In the genomic region with DNA sequence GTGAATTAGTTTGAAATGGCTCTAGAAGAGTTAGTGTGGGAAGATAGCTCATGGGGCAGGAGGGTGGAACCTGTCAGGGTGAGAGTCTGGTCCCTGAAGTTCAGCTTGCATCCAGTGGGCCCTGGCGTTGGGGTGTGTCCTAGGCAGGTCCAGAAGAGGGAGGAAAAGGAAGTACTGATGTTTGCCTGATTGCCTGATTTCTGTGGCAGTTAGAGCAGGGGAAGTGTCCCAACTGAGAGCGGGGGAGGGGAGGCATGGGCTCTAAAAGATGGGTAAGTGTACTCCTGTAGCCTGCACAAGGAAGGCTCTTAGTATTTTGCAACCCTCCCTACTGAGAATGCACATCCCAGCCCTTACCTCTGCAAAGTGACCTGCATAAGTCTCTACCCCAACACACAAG, we compare ENCODE assay signal across 11 mouse cellular contexts. TPM values are rescaled to one million over a fixed set of nuclear protein-coding genes. Genes with fewer than 3 reads are reported as not detected.
DNase-seq lines count a peak whose midpoint lies in the region; ATAC-seq and TF ChIP-seq lines count a peak whose summit lies in the region.
"Had no signal": no experiment of that assay in that cellular context is flagged by ENCODE, and none has a peak within 500 bp of the region (broad histone marks: within the 10 kb centered on the region; RNA-seq: fewer than 3 reads in every experiment).

No protein-coding gene starts in this region.

- H3K4me2 ChIP-seq in forebrain, embryonic 11.5 days (ENCODE audit: low read depth, low read length, severe bottlenecking): no peak overlapping the region
- H3K4me2 ChIP-seq in forebrain, embryonic 12.5 days: no peak overlapping the region

- no peaks in the 10 kb centered on the region for H3K9me3 ChIP-seq in forebrain, embryonic 11.5 days (ENCODE audit: control insufficient read depth, low read length)
- H3K9me3 ChIP-seq in forebrain, embryonic 12.5 days: no peaks in the 10 kb centered on the region

- intact Hi-C loops in heart, adult 2 months (cut with DNase I): loop anchor here (2.0 kb wide), 1 partner anchor 21 kb away; no protein-coding TSS in a partner anchor
- intact Hi-C loops in heart, postnatal 25 days (cut with DNase I): no loop called here

- peaks cover 2% of the 10 kb centered on the region for H3K79me2 ChIP-seq in heart, adult 2 months (replicated peaks; ENCODE audit: control insufficient read depth, insufficient read depth, low read length)

- H3K36me3 ChIP-seq in heart, adult 2 months (ENCODE audit: control insufficient read depth, insufficient read depth, low read length): peaks cover 9% of the 10 kb centered on the region
- H3K36me3 ChIP-seq in forebrain, embryonic 11.5 days (ENCODE audit: control insufficient read depth, insufficient read depth, low read length): no peaks in the 10 kb centered on the region; the same call in 1 of the 2 replicates
- peaks cover 22% of the 10 kb centered on the region for H3K36me3 ChIP-seq in forebrain, embryonic 12.5 days (replicated peaks)

- H3K27ac ChIP-seq in heart, adult 2 months: peak overlapping the region; percentile 77
- no peak overlapping the region for H3K27ac ChIP-seq in forebrain, embryonic 11.5 days (ENCODE audit: low read depth, low read length)
- H3K27ac ChIP-seq in forebrain, embryonic 12.5 days: no peak overlapping the region

- 0 out of 2 replicates have a peak, but pooled peaks have one; percentile 18 for TF ChIP-seq EP300 in heart, adult 2 months (IDR thresholded peaks at IDR 0.05; ENCODE audit: insufficient read depth, low read depth, low read length)

- TF ChIP-seq CTCF in heart, adult 2 months (IDR thresholded peaks at IDR 0.05): 0 out of 2 replicates have a peak, but pooled peaks have one; percentile 2

- no peak for TF ChIP-seq POLR2A in heart, adult 2 months (IDR thresholded peaks at IDR 0.05; ENCODE audit: insufficient read depth, low read depth, low read length)

- H3K4me1 ChIP-seq in heart, adult 2 months (ENCODE audit: control insufficient read depth, insufficient read depth, low read length): peaks cover 38% of the 10 kb centered on the region
- H3K4me1 ChIP-seq in forebrain, embryonic 11.5 days (replicated peaks; ENCODE audit: control insufficient read depth, insufficient read depth, low read length): peaks cover 3% of the 10 kb centered on the region; the same call in 1 of the 2 replicates
- peaks cover 33% of the 10 kb centered on the region for H3K4me1 ChIP-seq in forebrain, embryonic 12.5 days

- H3K9ac ChIP-seq in heart, adult 2 months (ENCODE audit: low read depth, low read length): no peak overlapping the region
- no peak overlapping the region for H3K9ac ChIP-seq in forebrain, embryonic 11.5 days (ENCODE audit: low read length)
- no peak overlapping the region for H3K9ac ChIP-seq in forebrain, embryonic 12.5 days

- DNase-seq in heart, adult 2 months: peak; percentile 58 to 60
- DNase-seq in heart, postnatal 25 days (ENCODE audit: low spot score): no peak
- DNase-seq in T-cell, adult 2 months (ENCODE audit: low spot score): peak; percentile 12
- DNase-seq in kidney, postnatal 36 days: peak; percentile 45 to 59
- no peak for DNase-seq in forebrain, embryonic 11.5 days (ENCODE audit: low spot score)
- no peak for DNase-seq in frontal cortex, postnatal 10 days (ENCODE audit: low spot score in 2 of 2)
- DNase-seq: cerebellum, postnatal 36 days; gastrocnemius, postnatal 25 days; layer of hippocampus, postnatal 36 days had no signal

- WGBS in heart, adult 2 months: 61% methylated on average over 2 of the region's 2 CpGs
- 92% methylated on average over 2 of the region's 2 CpGs for WGBS in forebrain, embryonic 11.5 days
- WGBS in forebrain, embryonic 12.5 days: 83% methylated on average over 2 of the region's 2 CpGs

- H3K4me3 ChIP-seq in heart, adult 2 months: no peak overlapping the region
- no peak overlapping the region for H3K4me3 ChIP-seq in forebrain, embryonic 11.5 days (ENCODE audit: low read depth, low read length)
- H3K4me3 ChIP-seq in forebrain, embryonic 12.5 days (replicated peaks): no peak overlapping the region

- H3K27me3 ChIP-seq in heart, adult 2 months (ENCODE audit: control insufficient read depth, insufficient read depth, low read length): no peaks in the 10 kb centered on the region
- H3K27me3 ChIP-seq in forebrain, embryonic 11.5 days (ENCODE audit: control insufficient read depth, insufficient read depth, low read length): no peaks in the 10 kb centered on the region
- H3K27me3 ChIP-seq in forebrain, embryonic 12.5 days: no peaks in the 10 kb centered on the region

- ATAC-seq in megakaryocyte progenitor cell, adult 5-6 weeks (replicated peaks; ENCODE audit: poor library complexity): peak; percentile 51
- ATAC-seq in forebrain, embryonic 11.5 days (replicated peaks; ENCODE audit: low FRiP score): no peak
- ATAC-seq in forebrain, embryonic 12.5 days (ENCODE audit: low FRiP score): no peak

RNA-seq across cellular contexts. Expression of gene Rhog, which starts 12.0 kb away (rescaled TPM):
- 10 to 100 TPM; 22.4 to 26.3 TPM for total RNA-seq in heart, adult 2 months (2021)
- 22.5 and 34.2 TPM in 2 replicates for polyA plus RNA-seq in heart, adult 2 months (2012; rRNA removed)
- 10 to 100 TPM; 24.8 to 30.5 TPM for total RNA-seq in heart, postnatal 25 days (2021)
- total RNA-seq in megakaryocyte progenitor cell, adult 5-6 weeks (2015): 208 and 213 TPM in 2 replicates
- total RNA-seq in megakaryocyte progenitor cell, adult 5-6 weeks (2017): 44.7 and 47.3 TPM in 2 replicates
- 32.2 and 37.2 TPM in 2 replicates for polyA plus RNA-seq in forebrain, embryonic 11.5 days (2014; fragmentation: Nextera tagmentation; extraction: Ambion mirVana)
- polyA plus RNA-seq in forebrain, embryonic 12.5 days (2016; fragmentation: Nextera tagmentation; extraction: Ambion mirVana): 21.7 and 25.1 TPM in 2 replicates

RNA-seq across cellular contexts. Expression of gene Stim1, which starts 23.7 kb away (rescaled TPM):
- total RNA-seq in heart, adult 2 months (2021): 10 to 100 TPM; 23.9 to 24.1 TPM
- polyA plus RNA-seq in heart, adult 2 months (2012; rRNA removed): 22.8 and 26.8 TPM in 2 replicates
- total RNA-seq in heart, postnatal 25 days (2021): 10 to 100 TPM; 21.6 to 21.8 TPM
- total RNA-seq in megakaryocyte progenitor cell, adult 5-6 weeks (2015): 22.4 and 23.5 TPM in 2 replicates
- total RNA-seq in megakaryocyte progenitor cell, adult 5-6 weeks (2017): 33.5 and 36.4 TPM in 2 replicates
- polyA plus RNA-seq in forebrain, embryonic 11.5 days (2014; fragmentation: Nextera tagmentation; extraction: Ambion mirVana): 12.3 and 14.3 TPM in 2 replicates
- 11.6 and 11.7 TPM in 2 replicates for polyA plus RNA-seq in forebrain, embryonic 12.5 days (2016; fragmentation: Nextera tagmentation; extraction: Ambion mirVana)

RNA-seq across cellular contexts. Expression of gene Pgap2, which starts 33.9 kb away (rescaled TPM):
- total RNA-seq in heart, adult 2 months (2021): 10 to 100 TPM; 59.7 to 65.4 TPM
- 111 and 124 TPM in 2 replicates for polyA plus RNA-seq in heart, adult 2 months (2012; rRNA removed)
- 10 to 100 TPM; 58.8 to 68.0 TPM for total RNA-seq in heart, postnatal 25 days (2021)
- 71.9 and 80.7 TPM in 2 replicates for total RNA-seq in megakaryocyte progenitor cell, adult 5-6 weeks (2015)
- total RNA-seq in megakaryocyte progenitor cell, adult 5-6 weeks (2017): 30.6 and 32.9 TPM in 2 replicates
- polyA plus RNA-seq in forebrain, embryonic 11.5 days (2014; fragmentation: Nextera tagmentation; extraction: Ambion mirVana): 54.5 and 58.8 TPM in 2 replicates
- polyA plus RNA-seq in forebrain, embryonic 12.5 days (2016; fragmentation: Nextera tagmentation; extraction: Ambion mirVana): 54.3 and 59.2 TPM in 2 replicates

RNA-seq across cellular contexts. Expression of gene Nup98, which starts 33.9 kb away (rescaled TPM):
- 10 to 100 TPM; 31.9 to 32.9 TPM for total RNA-seq in heart, adult 2 months (2021)
- polyA plus RNA-seq in heart, adult 2 months (2012; rRNA removed): 9.9 and 15.6 TPM in 2 replicates
- total RNA-seq in heart, postnatal 25 days (2021): 10 to 100 TPM; 29.0 to 32.5 TPM
- 75.3 TPM in 2 replicates for total RNA-seq in megakaryocyte progenitor cell, adult 5-6 weeks (2015)
- 41.3 and 46.1 TPM in 2 replicates for total RNA-seq in megakaryocyte progenitor cell, adult 5-6 weeks (2017)
- polyA plus RNA-seq in forebrain, embryonic 11.5 days (2014; fragmentation: Nextera tagmentation; extraction: Ambion mirVana): 46.3 and 50.0 TPM in 2 replicates
- polyA plus RNA-seq in forebrain, embryonic 12.5 days (2016; fragmentation: Nextera tagmentation; extraction: Ambion mirVana): 45.2 and 46.8 TPM in 2 replicates

Comparison
In these comparisons a context has a peak if more than half of its experiments do, and no peak if none do; other contexts are left out.
1. DNase-seq: peak in heart, adult 2 months (2 of 2), T-cell, adult 2 months (single experiment) and kidney, postnatal 36 days (2 of 2); none in heart, postnatal 25 days (single experiment), forebrain, embryonic 11.5 days (single experiment) and frontal cortex, postnatal 10 days (0 of 2).